Mouse (Mus musculus) heart, embryonic 13.5 days (tissue): ENCODE measurements around the gene Bcl9l. TPM values are rescaled to one million over a fixed set of nuclear protein-coding genes. Genes with fewer than 3 reads are reported as not detected.

Experiments
- ATAC-seq: fragments of 200-750 bp; cut with Nextera tagmentation; 2 replicates; pipeline ENCODE4 v1.8.0; 2017; ENCODE audit warnings: moderate TSS enrichment; ENCODE audit not compliant: insufficient number of reproducible peaks, low FRiP score, low TSS enrichment; ENCODE audit errors: extremely low read depth
- H3K27ac ChIP-seq: fragments of 300-500 bp; sonication (generic); replicated peaks from 2 replicates; pipeline ENCODE4 v1.5.1; 2015; ENCODE audit warnings: moderate library complexity, mild to moderate bottlenecking, inconsistent platforms
- H3K27me3 ChIP-seq: fragments of 300-500 bp; sonication (generic); replicated peaks from 2 replicates; pipeline ENCODE4 v1.6.1; 2015; ENCODE audit warnings: mild to moderate bottlenecking, inconsistent platforms
- H3K36me3 ChIP-seq: fragments of 300-500 bp; sonication (generic); 2 replicates; pipeline ENCODE4 v1.6.1; 2015; ENCODE audit warnings: mild to moderate bottlenecking, inconsistent platforms
- H3K4me1 ChIP-seq: fragments of 300-500 bp; sonication (generic); 2 replicates; pipeline ENCODE4 v1.6.1; 2015; ENCODE audit warnings: inconsistent platforms
- H3K4me2 ChIP-seq: fragments of 300-500 bp; sonication (generic); 2 replicates; pipeline ENCODE4 v1.6.1; 2015; ENCODE audit warnings: inconsistent platforms, mild to moderate bottlenecking, moderate library complexity
- H3K4me3 ChIP-seq: fragments of 300-500 bp; sonication (generic); 2 replicates; pipeline ENCODE4 v1.5.1; 2015; ENCODE audit warnings: moderate library complexity, mild to moderate bottlenecking, inconsistent platforms
- H3K9ac ChIP-seq: fragments of 300-500 bp; sonication (generic); 2 replicates; pipeline ENCODE4 v1.6.1; 2015; ENCODE audit warnings: inconsistent platforms, mild to moderate bottlenecking, moderate library complexity
- H3K9me3 ChIP-seq: fragments of 300-500 bp; sonication (generic); 2 replicates; pipeline ENCODE4 v1.6.1; 2016; ENCODE audit warnings: inconsistent platforms
- WGBS: fragments of 180-500 bp; shearing (Covaris S2); methylation state at CpG from one replicate; pipeline ENCODE4 v1.1.7; 2015; ENCODE audit warnings: mixed read lengths; 5-methylcytosine and 5-hydroxymethylcytosine counted together
- polyA plus RNA-seq: library from polyadenylated mRNA; unstranded; fragments of >200 nt; fragmentation: Nextera tagmentation; extraction: Ambion mirVana; gene quantifications from 2 replicates; pipeline ENCODE4 v1.2.1, GENCODE M21; 2015

The Bcl9l gene
- polyA plus RNA-seq, 1 experiment from 2014 or later: 9.4 TPM

DNA sequence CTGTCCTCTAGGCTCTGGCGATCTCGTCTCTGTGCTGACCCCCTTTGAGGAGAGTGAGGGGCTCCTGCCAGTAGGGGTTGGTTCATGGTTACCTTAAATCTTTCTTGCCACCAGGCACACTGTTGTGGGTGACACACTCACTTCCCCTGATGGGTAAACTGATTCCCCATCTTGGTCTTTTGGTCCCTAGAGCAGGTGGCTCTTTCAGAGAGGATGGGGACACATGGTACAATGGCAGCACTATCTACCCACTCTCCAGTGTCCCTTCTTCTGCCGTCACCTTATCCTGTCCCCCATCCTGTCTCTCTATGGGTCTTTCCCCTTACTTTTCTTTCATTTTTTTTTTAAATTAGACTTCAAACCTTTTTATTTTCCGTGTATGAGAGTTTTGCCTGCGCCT lies 33.3 kb downstream of the Bcl9l start:
- H3K27me3 ChIP-seq: no peaks in the 10 kb centered on the region
- H3K4me1 ChIP-seq: peaks cover 28% of the 10 kb centered on the region
- no peak overlapping the region for H3K4me3 ChIP-seq
- H3K9ac ChIP-seq: no peak overlapping the region
- ATAC-seq: no peak
- no peaks in the 10 kb centered on the region for H3K36me3 ChIP-seq
- no peak overlapping the region for H3K4me2 ChIP-seq
- no peaks in the 10 kb centered on the region for H3K9me3 ChIP-seq
- no peak overlapping the region for H3K27ac ChIP-seq
- WGBS: 79% methylated on average over 5 of the region's 5 CpGs

DNA sequence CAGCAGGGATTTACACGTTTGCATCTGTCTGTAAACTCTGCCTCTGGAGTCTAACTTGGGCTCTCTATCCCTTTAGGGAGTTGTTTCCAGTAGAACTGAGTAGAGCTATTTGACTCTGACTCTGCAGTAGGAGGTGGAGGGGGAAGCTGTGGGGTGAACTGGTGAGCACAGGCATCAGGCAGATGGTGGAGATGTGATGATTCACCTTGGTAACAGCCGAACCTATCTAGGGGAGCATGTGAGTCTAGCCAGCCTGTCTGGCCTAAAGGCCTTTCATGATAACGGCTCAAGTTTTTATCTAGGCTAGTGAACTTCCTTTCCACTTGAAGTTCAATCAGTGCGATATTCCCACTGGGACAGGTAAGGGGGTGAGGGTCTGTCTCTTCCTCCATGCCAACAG lies 34.7 kb downstream of the Bcl9l start:
- Histone ChIP-seq H3K4me1 (peaks cover 14% of the 10 kb centered on the region), H3K4me2 (no peak overlapping the region), H3K9me3 (no peaks in the 10 kb centered on the region), H3K27me3 (no peaks in the 10 kb centered on the region), H3K4me3 (no peak overlapping the region), H3K27ac (no peak overlapping the region), H3K36me3 (no peaks in the 10 kb centered on the region), H3K9ac (no peak overlapping the region)
- ATAC-seq: no peak
- 44% methylated on average over 4 of the region's 4 CpGs for WGBS

DNA sequence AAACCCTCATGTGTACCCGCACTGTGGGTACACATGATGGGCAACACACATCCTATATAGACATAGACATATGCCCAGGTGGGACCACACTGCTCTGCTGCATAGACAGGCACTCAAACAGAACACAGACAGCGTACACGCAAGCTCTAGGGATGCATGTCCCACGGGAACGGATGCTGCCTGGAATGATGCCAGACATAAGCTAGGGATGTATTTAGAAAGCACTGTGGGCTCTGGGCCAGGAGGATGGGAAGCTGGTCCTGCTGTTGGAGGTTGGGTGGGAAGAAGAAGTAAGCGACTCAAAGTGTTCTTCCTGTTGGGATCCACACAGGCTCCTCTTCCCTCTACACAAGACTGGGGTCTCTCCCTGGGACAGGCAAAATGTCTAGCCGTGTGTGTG lies 35.4 kb downstream of the Bcl9l start:
- Histone ChIP-seq H3K9me3 (no peaks in the 10 kb centered on the region), H3K9ac (no peak overlapping the region), H3K27ac (no peak overlapping the region), H3K4me1 (peaks cover 8% of the 10 kb centered on the region), H3K36me3 (no peaks in the 10 kb centered on the region), H3K4me3 (no peak overlapping the region), H3K27me3 (no peaks in the 10 kb centered on the region), H3K4me2 (no peak overlapping the region)
- ATAC-seq: no peak
- 42% methylated on average over 7 of the region's 7 CpGs for WGBS

DNA sequence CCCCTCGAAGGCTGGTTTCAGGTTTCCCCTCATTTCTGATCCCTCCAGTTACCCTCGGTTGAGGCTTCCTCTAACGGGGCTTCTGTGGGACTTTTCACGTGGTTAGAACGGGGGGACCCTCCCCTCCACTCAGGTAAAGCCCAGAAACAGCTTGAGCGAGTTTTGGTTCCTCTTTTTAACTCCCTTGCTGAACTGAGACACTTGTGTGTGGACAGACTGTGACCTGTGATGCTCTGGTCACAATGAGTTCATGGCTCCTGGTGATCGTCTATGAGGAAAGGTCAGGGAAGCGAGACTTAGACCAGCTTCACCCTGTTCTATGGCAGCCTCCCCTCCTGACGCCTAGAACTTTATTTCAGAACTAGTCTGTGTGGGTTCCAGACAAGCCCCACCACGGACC lies 39.3 kb downstream of the Bcl9l start:
- ATAC-seq: no peak
- H3K9ac ChIP-seq: no peak overlapping the region
- H3K4me1 ChIP-seq: peaks cover 5% of the 10 kb centered on the region
- H3K27ac ChIP-seq: no peak overlapping the region
- no peaks in the 10 kb centered on the region for H3K9me3 ChIP-seq
- no peak overlapping the region for H3K4me3 ChIP-seq
- WGBS: 69% methylated on average over 10 of the region's 10 CpGs
- H3K36me3 ChIP-seq: no peaks in the 10 kb centered on the region
- no peak overlapping the region for H3K4me2 ChIP-seq
- 0 out of 2 replicates have a peak, but pooled peaks cover 3% of the 10 kb centered on the region for H3K27me3 ChIP-seq

DNA sequence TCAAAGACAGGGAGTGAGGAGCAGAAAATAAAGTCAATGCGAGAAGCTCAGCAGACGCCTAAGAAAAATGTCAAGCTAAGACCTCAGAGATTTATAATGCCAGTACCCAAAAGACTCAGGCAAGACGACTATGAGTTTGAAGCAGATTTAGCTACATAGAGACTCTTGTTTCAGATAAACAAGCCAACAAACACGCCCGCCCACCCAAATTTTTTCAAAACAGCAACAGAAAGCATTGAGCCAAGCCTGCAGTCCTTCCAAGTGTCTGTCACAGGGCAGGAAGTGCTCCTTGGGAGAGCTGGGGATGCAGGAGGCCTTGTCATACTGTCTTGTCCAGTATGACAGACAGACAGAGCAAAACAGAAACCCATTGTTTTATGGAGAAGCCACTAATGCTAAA lies 41.1 kb downstream of the Bcl9l start:
- Histone ChIP-seq H3K27me3 (0 out of 2 replicates have a peak, but pooled peaks cover 3% of the 10 kb centered on the region), H3K9me3 (no peaks in the 10 kb centered on the region), H3K4me3 (no peak overlapping the region), H3K9ac (no peak overlapping the region), H3K4me2 (no peak overlapping the region), H3K4me1 (no peaks in the 10 kb centered on the region), H3K27ac (no peak overlapping the region), H3K36me3 (no peaks in the 10 kb centered on the region)
- WGBS: 68% methylated on average over 5 of the region's 5 CpGs
- ATAC-seq: no peak

DNA sequence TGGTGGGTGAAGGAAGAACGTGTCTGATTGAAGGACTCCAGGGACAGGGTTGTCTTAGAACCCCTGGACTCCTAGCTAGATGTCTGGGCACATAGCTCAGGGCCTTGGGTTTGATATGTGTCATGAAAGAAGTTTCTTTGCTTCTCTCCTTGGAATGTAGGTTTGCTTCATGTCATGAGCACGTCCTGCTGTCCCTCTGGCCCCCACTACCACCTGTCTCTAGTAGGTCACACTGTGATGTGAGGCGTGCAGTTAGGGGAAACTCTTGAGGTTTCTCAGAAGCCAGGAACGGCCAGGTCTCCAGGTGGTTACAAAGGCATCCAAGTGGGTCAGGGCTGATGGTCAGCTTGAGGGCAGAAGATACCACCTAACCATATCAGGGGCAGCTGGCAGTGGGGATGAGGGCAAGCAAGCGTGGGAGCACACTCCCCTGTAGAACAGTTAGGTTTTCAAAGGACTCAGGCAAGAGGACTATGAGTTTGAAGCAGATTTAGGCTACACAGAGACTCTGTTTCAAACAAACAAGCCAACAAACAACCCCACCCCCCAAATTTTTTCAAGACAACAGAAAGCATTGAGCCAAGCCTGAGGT lies 41.7 kb downstream of the Bcl9l start:
- Histone ChIP-seq H3K4me2 (no peak overlapping the region), H3K36me3 (no peaks in the 10 kb centered on the region), H3K9ac (no peak overlapping the region), H3K4me1 (no peaks in the 10 kb centered on the region), H3K27ac (no peak overlapping the region), H3K9me3 (no peaks in the 10 kb centered on the region), H3K4me3 (no peak overlapping the region), H3K27me3 (0 out of 2 replicates have a peak, but pooled peaks cover 3% of the 10 kb centered on the region)
- WGBS: 71% methylated on average over 5 of the region's 5 CpGs
- no peak for ATAC-seq

DNA sequence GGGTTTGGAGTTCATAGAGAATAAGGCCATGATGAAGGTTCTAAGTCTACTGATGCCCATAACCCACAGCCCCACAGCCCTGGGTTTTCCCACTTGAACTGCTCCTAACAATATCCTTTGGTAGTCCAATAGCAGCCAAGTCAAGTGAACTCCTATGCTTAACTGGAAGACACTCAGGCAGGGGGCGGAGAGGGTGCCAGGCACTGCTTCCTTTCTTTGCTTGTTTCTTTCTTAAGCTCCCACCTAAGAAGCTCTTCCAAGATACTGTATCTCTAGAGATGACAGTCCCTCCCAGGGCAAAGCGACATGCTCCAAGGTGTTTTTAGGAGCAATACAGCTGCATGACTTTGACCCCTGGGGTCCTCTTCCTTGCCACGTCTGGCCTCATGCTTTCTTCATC lies 42.4 kb downstream of the Bcl9l start:
- H3K27ac ChIP-seq: no peak overlapping the region
- ATAC-seq: no peak
- H3K4me2 ChIP-seq: no peak overlapping the region
- no peaks in the 10 kb centered on the region for H3K4me1 ChIP-seq
- no peaks in the 10 kb centered on the region for H3K36me3 ChIP-seq
- H3K9me3 ChIP-seq: no peaks in the 10 kb centered on the region
- H3K4me3 ChIP-seq: no peak overlapping the region
- H3K27me3 ChIP-seq: 0 out of 2 replicates have a peak, but pooled peaks cover 3% of the 10 kb centered on the region
- H3K9ac ChIP-seq: no peak overlapping the region
- WGBS: 69% methylated on average over 3 of the region's 3 CpGs

DNA sequence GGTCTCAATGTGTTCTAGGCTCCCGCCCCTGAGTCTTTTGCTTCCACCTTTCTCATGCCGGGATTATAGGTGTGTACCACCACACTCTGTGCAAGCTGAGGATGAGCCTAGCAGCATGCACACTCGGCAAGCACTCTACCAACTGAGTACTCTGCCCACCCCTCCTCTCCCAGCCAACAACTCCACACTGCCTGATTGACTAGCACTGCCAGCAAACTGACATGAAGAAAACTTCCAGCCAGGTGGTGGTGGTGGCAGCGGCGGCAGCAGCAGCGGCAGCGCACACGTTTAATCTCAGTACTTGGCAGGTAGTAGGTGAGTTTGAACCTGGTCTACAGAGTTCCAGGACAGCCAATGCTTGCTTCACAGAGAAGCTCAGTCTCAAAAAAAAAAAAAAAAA lies 43.0 kb downstream of the Bcl9l start:
- Histone ChIP-seq H3K4me1 (no peaks in the 10 kb centered on the region), H3K36me3 (no peaks in the 10 kb centered on the region), H3K9me3 (no peaks in the 10 kb centered on the region), H3K27ac (no peak overlapping the region), H3K9ac (no peak overlapping the region), H3K4me3 (no peak overlapping the region), H3K27me3 (0 out of 2 replicates have a peak, but pooled peaks cover 3% of the 10 kb centered on the region), H3K4me2 (no peak overlapping the region)
- 84% methylated on average over 8 of the region's 8 CpGs for WGBS
- no peak for ATAC-seq

DNA sequence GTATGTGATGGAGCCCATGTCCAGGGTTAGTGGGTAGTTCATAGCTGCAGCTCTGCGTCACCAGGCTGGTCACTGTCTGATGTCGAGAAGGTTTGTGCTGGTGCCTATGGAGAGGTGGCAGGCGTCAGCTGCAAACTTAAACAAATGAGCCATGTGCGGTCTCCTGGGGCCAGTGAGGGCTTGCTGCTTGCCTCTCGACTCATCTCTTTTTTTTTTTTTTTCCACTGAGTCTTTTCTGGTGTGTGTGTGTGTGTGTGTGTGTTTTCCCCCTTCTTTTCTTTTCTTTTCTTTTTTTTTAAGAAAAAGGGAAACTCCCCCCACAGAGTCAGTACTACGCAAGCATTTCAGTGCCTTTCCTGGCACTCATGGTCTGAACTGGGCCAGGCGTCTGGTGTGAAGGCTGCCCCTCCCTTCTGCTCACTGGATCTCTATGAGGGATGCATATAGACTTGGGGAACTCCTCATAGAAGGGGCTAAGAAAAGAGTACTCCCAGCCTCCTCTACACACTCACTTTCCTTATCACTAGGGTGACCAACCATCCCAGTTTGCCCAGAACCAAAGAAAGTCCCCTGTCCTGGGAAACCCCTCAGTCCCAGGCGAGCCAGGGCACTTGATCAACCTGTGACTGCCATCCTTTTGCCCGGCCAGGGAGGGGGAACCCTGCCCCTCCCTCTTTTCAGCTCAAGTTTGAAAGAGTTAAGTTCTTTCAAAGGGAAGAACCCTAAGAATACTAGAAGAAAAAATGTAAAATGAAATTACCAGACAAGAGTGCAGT lies 43.9 kb downstream of the Bcl9l start:
- H3K27me3 ChIP-seq: 0 out of 2 replicates have a peak, but pooled peaks cover 3% of the 10 kb centered on the region
- no peak overlapping the region for H3K9ac ChIP-seq
- no peak overlapping the region for H3K27ac ChIP-seq
- 56% methylated on average over 9 of the region's 9 CpGs for WGBS
- no peak for ATAC-seq
- H3K9me3 ChIP-seq: no peaks in the 10 kb centered on the region
- no peak overlapping the region for H3K4me2 ChIP-seq
- H3K4me1 ChIP-seq: no peaks in the 10 kb centered on the region
- H3K4me3 ChIP-seq: no peak overlapping the region
- no peaks in the 10 kb centered on the region for H3K36me3 ChIP-seq

DNA sequence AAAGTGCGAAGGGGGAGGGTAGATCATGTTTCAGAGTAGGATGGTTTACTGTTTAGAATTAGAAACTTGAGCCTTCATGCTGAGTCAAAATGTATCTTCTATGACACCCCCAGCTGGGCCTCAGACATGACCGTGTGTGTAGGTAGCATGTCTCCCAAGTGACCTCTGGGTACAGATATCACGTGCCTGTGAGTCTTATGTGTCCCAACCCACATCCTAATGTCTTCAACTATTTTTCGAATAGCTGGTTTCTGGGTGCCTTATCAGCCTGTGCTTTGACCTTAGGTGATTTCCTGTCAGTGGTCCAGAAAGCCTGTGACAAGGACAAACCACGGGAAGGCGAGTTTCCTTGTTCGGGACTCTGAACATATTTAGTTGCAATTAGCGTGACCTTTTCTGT lies 45.7 kb downstream of the Bcl9l start:
- H3K4me2 ChIP-seq: no peak overlapping the region
- H3K36me3 ChIP-seq: no peaks in the 10 kb centered on the region
- ATAC-seq: no peak
- H3K4me3 ChIP-seq: no peak overlapping the region
- 51% methylated on average over 8 of the region's 8 CpGs for WGBS
- no peaks in the 10 kb centered on the region for H3K9me3 ChIP-seq
- no peak overlapping the region for H3K9ac ChIP-seq
- no peak overlapping the region for H3K27ac ChIP-seq
- 0 out of 2 replicates have a peak, but pooled peaks cover 3% of the 10 kb centered on the region for H3K27me3 ChIP-seq
- H3K4me1 ChIP-seq: no peaks in the 10 kb centered on the region

DNA sequence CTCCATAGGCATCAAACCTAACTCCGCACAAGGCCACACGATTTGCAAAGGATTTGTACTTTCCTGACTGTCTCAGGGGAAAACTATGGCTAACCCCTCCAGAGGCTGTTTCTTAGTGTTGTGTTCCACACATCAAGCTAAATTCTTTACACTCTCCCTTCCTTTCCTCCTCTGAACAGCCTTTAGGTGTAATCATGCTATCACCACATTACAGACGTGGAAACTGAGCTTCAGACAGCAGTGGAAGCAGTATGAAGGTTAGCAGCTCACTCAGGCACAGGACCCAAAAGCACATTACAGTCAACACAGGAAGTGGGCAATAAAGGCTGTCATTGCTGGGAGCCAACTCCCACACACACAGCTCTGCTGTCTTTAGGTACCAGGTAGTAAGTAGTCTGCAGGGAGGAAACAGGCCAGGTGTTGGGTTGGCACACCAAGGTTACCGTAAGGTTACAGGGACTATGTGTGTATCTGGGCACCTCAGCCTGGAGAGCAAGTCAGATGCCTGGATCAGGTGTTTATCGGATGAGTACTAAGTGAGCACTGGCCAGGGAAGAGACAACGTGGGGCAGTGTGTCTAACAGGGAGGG lies 50.5 kb downstream of the Bcl9l start:
- no peak overlapping the region for H3K9ac ChIP-seq
- H3K4me1 ChIP-seq: peaks cover 9% of the 10 kb centered on the region
- H3K27me3 ChIP-seq: no peaks in the 10 kb centered on the region
- no peak overlapping the region for H3K4me2 ChIP-seq
- H3K27ac ChIP-seq: no peak overlapping the region
- no peaks in the 10 kb centered on the region for H3K36me3 ChIP-seq
- no peak for ATAC-seq
- H3K9me3 ChIP-seq: no peaks in the 10 kb centered on the region
- WGBS: 73% methylated on average over 6 of the region's 6 CpGs
- H3K4me3 ChIP-seq: no peak overlapping the region
